Mouse (Mus musculus) liver, embryonic 14.5 days (tissue): ENCODE data around the gene Cd300e. TPM values are rescaled to one million over a fixed set of nuclear protein-coding genes. Genes with fewer than 3 reads are reported as not detected.

Experiments used
- ATAC-seq: fragments of 200-750 bp; cut with Nextera tagmentation; 2 replicates; pipeline ENCODE4 v1.8.0; 2017; ENCODE audit warnings: moderate number of reproducible peaks, mild to moderate bottlenecking, moderate library complexity; ENCODE audit not compliant: insufficient read depth
- DNase-seq, 3 experiments: peaks; one replicate each; pipeline ENCODE4 v3.0.0-alpha.2; 2012 to 2013; ENCODE audit warnings: low read depth in 3 of 3, low spot score in 3 of 3
- H3K27ac ChIP-seq: fragments of 300-500 bp; sonication (generic); 2 replicates; pipeline ENCODE4 v1.5.1; 2014; ENCODE audit warnings: moderate library complexity, mild to moderate bottlenecking, control low read depth, inconsistent platforms
- H3K27me3 ChIP-seq: fragments of 300-500 bp; sonication (generic); 2 replicates; pipeline ENCODE4 v1.6.1; 2014; ENCODE audit warnings: mild to moderate bottlenecking, low read length, moderate library complexity; ENCODE audit not compliant: control insufficient read depth, insufficient read depth
- H3K36me3 ChIP-seq: fragments of 300-500 bp; sonication (generic); replicated peaks from 2 replicates; pipeline ENCODE4 v1.6.1; 2014; ENCODE audit warnings: low read depth; ENCODE audit not compliant: control insufficient read depth, insufficient read depth
- H3K4me1 ChIP-seq, 2 experiments: fragments of 200-500 bp in 1 of 2; fragments of 300-500 bp in 1 of 2; sonication (generic) in 1 of 2; replicated peaks; 2 replicates each; pipeline ENCODE4 v1.6.1; 2012 to 2014; ENCODE audit warnings: antibody characterized with exemption in 1 of 2, inconsistent platforms in 1 of 2, low read length in 1 of 2; ENCODE audit not compliant: control insufficient read depth in 2 of 2, insufficient read depth in 2 of 2
- H3K4me2 ChIP-seq: fragments of 300-500 bp; sonication (generic); 2 replicates; pipeline ENCODE4 v1.6.1; 2014; ENCODE audit warnings: low read depth, mild to moderate bottlenecking, control low read depth, moderate library complexity
- H3K4me3 ChIP-seq, 2 experiments: fragments of 200-500 bp in 1 of 2; fragments of 300-500 bp in 1 of 2; sonication (generic) in 1 of 2; 2 replicates each; pipeline ENCODE4 v1.5.1; 2012 to 2014; ENCODE audit warnings: low read depth in 2 of 2, low read length in 2 of 2, mild to moderate bottlenecking in 2 of 2, control low read depth in 1 of 2, inconsistent platforms in 1 of 2, moderate library complexity in 1 of 2; ENCODE audit not compliant: insufficient read depth in 1 of 2
- H3K9ac ChIP-seq: fragments of 300-500 bp; sonication (generic); replicated peaks from 2 replicates; pipeline ENCODE4 v1.6.1; 2014; ENCODE audit warnings: mild to moderate bottlenecking, control low read depth, moderate library complexity
- H3K9me3 ChIP-seq: fragments of 300-500 bp; sonication (generic); 2 replicates; pipeline ENCODE4 v1.6.1; 2016; ENCODE audit warnings: low read length, mixed read lengths; ENCODE audit not compliant: control insufficient read depth
- CTCF ChIP-seq: IDR thresholded peaks from 2 replicates; pipeline ENCODE4 v1.5.1; 2016; ENCODE audit warnings: antibody characterized with exemption, low read depth, control low read depth
- EP300 ChIP-seq: IDR thresholded peaks from 2 replicates; pipeline ENCODE4 v1.6.1; 2016; ENCODE audit warnings: antibody characterized with exemption, low read depth
- WGBS: fragments of 180-500 bp; shearing (Covaris S2); extraction: QIAGEN DNeasy Blood & Tissue Kit; methylation state at CpG from one replicate; pipeline ENCODE4 v1.1.7; 2014; ENCODE audit not compliant: insufficient replicate concordance; 5-methylcytosine and 5-hydroxymethylcytosine counted together
- polyA plus RNA-seq, 2 experiments: library from polyadenylated mRNA; depleted of rRNA in 1 of 2; stranded (reverse) in 1 of 2; unstranded in 1 of 2; fragments of >200 nt; fragmentation: Nextera tagmentation in 1 of 2; extraction: Ambion mirVana in 1 of 2; gene quantifications; 2 replicates each; pipeline versions ENCODE4 v1.2.1 to v1.2.3; 2012 to 2014

Cd300e gene
- polyA plus RNA-seq, 2 experiments: 0.22 to 0.56 TPM

- no peak overlapping the region for H3K27ac ChIP-seq
Measured at GRCm38 (mm10) chr11:115004070-115004469, 57.9 kb downstream of the Cd300e start.

More at GRCm38 (mm10) chr11:115004070-115004469, 57.9 kb downstream of the Cd300e start:
- Histone ChIP-seq H3K4me1 (no peaks in the 10 kb centered on the region), H3K36me3 (no peaks in the 10 kb centered on the region), H3K4me3 (no peak overlapping the region), H3K9me3 (no peaks in the 10 kb centered on the region), H3K27me3 (no peaks in the 10 kb centered on the region), H3K9ac (no peak overlapping the region), H3K4me2 (no peak overlapping the region)
- ATAC-seq: no peak
- TF ChIP-seq CTCF: no peak
- no peak for TF ChIP-seq EP300
- DNase-seq: no peak
- WGBS: 22% methylated on average over 5 of the region's 5 CpGs

Other genes starting within 250 kb of the Cd300e start
- 4.8 and 5.0 TPM in 2 replicates for gene Gprc5c, start 211.0 kb downstream of the Cd300e start, polyA plus RNA-seq (2012; rRNA removed)
- gene Gprc5c, start 211.0 kb downstream of the Cd300e start, polyA plus RNA-seq (2014; fragmentation: Nextera tagmentation; extraction: Ambion mirVana): 8.0 and 9.8 TPM in 2 replicates
- 2.1 and 3.1 TPM in 2 replicates for gene Cd300a, start 172.1 kb downstream of the Cd300e start, polyA plus RNA-seq (2012; rRNA removed)
- gene Cd300a, start 172.1 kb downstream of the Cd300e start, polyA plus RNA-seq (2014; fragmentation: Nextera tagmentation; extraction: Ambion mirVana): 3.6 and 3.7 TPM in 2 replicates
- 0.66 and 0.83 TPM in 2 replicates for gene Cd300lb, start 127.8 kb downstream of the Cd300e start, polyA plus RNA-seq (2012; rRNA removed)
- 0.67 and 1.5 TPM in 2 replicates for gene Cd300lb, start 127.8 kb downstream of the Cd300e start, polyA plus RNA-seq (2014; fragmentation: Nextera tagmentation; extraction: Ambion mirVana)
- 0.18 TPM in 1 of 2 replicates, not detected in the other for gene Cd300c, start 93.0 kb downstream of the Cd300e start, polyA plus RNA-seq (2012; rRNA removed)
- gene Cd300c, start 93.0 kb downstream of the Cd300e start, polyA plus RNA-seq (2014; fragmentation: Nextera tagmentation; extraction: Ambion mirVana): not detected in 2 replicates
- gene Cd300ld, start 72.3 kb downstream of the Cd300e start, polyA plus RNA-seq (2012; rRNA removed): 0.75 and 0.89 TPM in 2 replicates
- 0.63 and 1.1 TPM in 2 replicates for gene Cd300ld, start 72.3 kb downstream of the Cd300e start, polyA plus RNA-seq (2014; fragmentation: Nextera tagmentation; extraction: Ambion mirVana)
- 3.7 and 4.8 TPM in 2 replicates for gene Cd300c2, start 60.3 kb downstream of the Cd300e start, polyA plus RNA-seq (2012; rRNA removed)
- 7.6 and 7.8 TPM in 2 replicates for gene Cd300c2, start 60.3 kb downstream of the Cd300e start, polyA plus RNA-seq (2014; fragmentation: Nextera tagmentation; extraction: Ambion mirVana)
- gene Cd300ld2, start 46.0 kb downstream of the Cd300e start, polyA plus RNA-seq (2012; rRNA removed): not detected in 2 replicates
- not detected in 2 replicates for gene Cd300ld2, start 46.0 kb downstream of the Cd300e start, polyA plus RNA-seq (2014; fragmentation: Nextera tagmentation; extraction: Ambion mirVana)
- gene Cd300ld4, start 35.2 kb downstream of the Cd300e start, polyA plus RNA-seq (2012; rRNA removed): 0.09 and 0.10 TPM in 2 replicates
- gene Cd300ld4, start 35.2 kb downstream of the Cd300e start, polyA plus RNA-seq (2014; fragmentation: Nextera tagmentation; extraction: Ambion mirVana): not detected in 2 replicates
- gene Cd300ld5, start 24.4 kb downstream of the Cd300e start, polyA plus RNA-seq (2012; rRNA removed): 0.13 TPM in 1 of 2 replicates, not detected in the other
- gene Cd300ld5, start 24.4 kb downstream of the Cd300e start, polyA plus RNA-seq (2014; fragmentation: Nextera tagmentation; extraction: Ambion mirVana): not detected in 2 replicates
- 0.27 and 0.63 TPM in 2 replicates for gene Cd300ld3, start 13.8 kb downstream of the Cd300e start, polyA plus RNA-seq (2012; rRNA removed)
- gene Cd300ld3, start 13.8 kb downstream of the Cd300e start, polyA plus RNA-seq (2014; fragmentation: Nextera tagmentation; extraction: Ambion mirVana): not detected in 2 replicates
- 1.5 and 1.7 TPM in 2 replicates for gene Rab37, start 29.3 kb upstream of the Cd300e start, polyA plus RNA-seq (2012; rRNA removed)
- gene Rab37, start 29.3 kb upstream of the Cd300e start, polyA plus RNA-seq (2014; fragmentation: Nextera tagmentation; extraction: Ambion mirVana): 1.8 and 2.0 TPM in 2 replicates
- gene Cd300lf, start 71.8 kb upstream of the Cd300e start, polyA plus RNA-seq (2012; rRNA removed): 1.5 and 1.6 TPM in 2 replicates
- 0.97 and 1.1 TPM in 2 replicates for gene Cd300lf, start 71.8 kb upstream of the Cd300e start, polyA plus RNA-seq (2014; fragmentation: Nextera tagmentation; extraction: Ambion mirVana)
- gene Slc9a3r1, start 101.2 kb upstream of the Cd300e start, polyA plus RNA-seq (2012; rRNA removed): 37.9 and 41.4 TPM in 2 replicates
- 49.6 and 58.3 TPM in 2 replicates for gene Slc9a3r1, start 101.2 kb upstream of the Cd300e start, polyA plus RNA-seq (2014; fragmentation: Nextera tagmentation; extraction: Ambion mirVana)
- 1.7 and 2.1 TPM in 2 replicates for gene Tmem104, start 125.3 kb upstream of the Cd300e start, polyA plus RNA-seq (2012; rRNA removed)
- gene Tmem104, start 125.3 kb upstream of the Cd300e start, polyA plus RNA-seq (2014; fragmentation: Nextera tagmentation; extraction: Ambion mirVana): 4.0 and 4.1 TPM in 2 replicates
- gene Nat9, start 125.7 kb upstream of the Cd300e start, polyA plus RNA-seq (2012; rRNA removed): 6.0 and 7.7 TPM in 2 replicates
- 8.2 and 8.5 TPM in 2 replicates for gene Nat9, start 125.7 kb upstream of the Cd300e start, polyA plus RNA-seq (2014; fragmentation: Nextera tagmentation; extraction: Ambion mirVana)
- 0.17 and 0.21 TPM in 2 replicates for gene Grin2c, start 205.1 kb upstream of the Cd300e start, polyA plus RNA-seq (2012; rRNA removed)
- 0.05 TPM in 1 of 2 replicates, not detected in the other for gene Grin2c, start 205.1 kb upstream of the Cd300e start, polyA plus RNA-seq (2014; fragmentation: Nextera tagmentation; extraction: Ambion mirVana)
- gene Fdxr, start 214.9 kb upstream of the Cd300e start, polyA plus RNA-seq (2012; rRNA removed): 11.9 and 13.7 TPM in 2 replicates
- gene Fdxr, start 214.9 kb upstream of the Cd300e start, polyA plus RNA-seq (2014; fragmentation: Nextera tagmentation; extraction: Ambion mirVana): 12.3 and 13.3 TPM in 2 replicates
- gene Fads6, start 235.5 kb upstream of the Cd300e start, polyA plus RNA-seq (2012; rRNA removed): 6.6 and 6.7 TPM in 2 replicates
- 2.8 TPM in 2 replicates for gene Fads6, start 235.5 kb upstream of the Cd300e start, polyA plus RNA-seq (2014; fragmentation: Nextera tagmentation; extraction: Ambion mirVana)
- gene Otop2, start 245.0 kb upstream of the Cd300e start, polyA plus RNA-seq (2012; rRNA removed): not detected in 2 replicates
- not detected in 2 replicates for gene Otop2, start 245.0 kb upstream of the Cd300e start, polyA plus RNA-seq (2014; fragmentation: Nextera tagmentation; extraction: Ambion mirVana)